Mouse (Mus musculus) embryonic stem cell, embryonic (primary cell): ENCODE data around the gene Spata22.

Experiments used
- CTCF ChIA-PET, 4 experiments: fragments of 300-600 bp in 2 of 4; fragments of 350-600 bp in 2 of 4; sonication (Branson Sonifier 250); formaldehyde crosslinking; loops; one replicate each; lab custom pipeline; 2022; ENCODE audit warnings: inconsistent platforms in 2 of 4; lab: Charles Lee
- POLR2A ChIA-PET, 4 experiments: fragments of 300-600 bp in 2 of 4; fragments of 350-600 bp in 2 of 4; sonication (Branson Sonifier 250); formaldehyde crosslinking; loops; one replicate each; lab custom pipeline; 2022; ENCODE audit warnings: antibody characterized with exemption in 4 of 4, inconsistent platforms in 1 of 4; lab: Charles Lee

Gene Spata22

DNA sequence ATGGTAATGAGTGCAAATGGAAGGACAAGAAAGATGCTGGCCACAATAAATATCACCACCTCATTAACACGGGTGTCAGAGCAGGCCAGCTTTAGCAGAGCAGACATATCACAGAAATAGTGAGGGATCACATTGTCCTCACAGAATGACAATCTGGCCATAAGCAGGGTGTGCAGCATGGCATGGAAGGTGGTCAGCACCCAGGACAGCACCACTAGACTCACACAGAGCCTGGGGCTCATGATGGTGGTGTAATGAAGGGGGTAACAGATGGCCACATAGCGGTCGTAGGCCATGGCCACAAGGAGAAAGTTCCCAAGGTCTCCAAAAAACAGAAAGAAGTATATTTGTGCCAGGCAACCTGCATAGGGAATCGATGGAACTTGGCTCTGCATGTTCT, 65.8 kb downstream of the Spata22 start:
- CTCF ChIA-PET: no interaction called here
- POLR2A ChIA-PET: no interaction called here
